Comparison of ENCODE assay signal across 10 mouse cellular contexts in genomic region chrX:21062544-21062890, GRCm38 (mm10). TPM values are rescaled to one million over a fixed set of nuclear protein-coding genes. Genes with fewer than 3 reads are reported as not detected.
A peak's percentile ranks its signal among the peaks of the same experiment; 100 is the strongest.
DNase-seq lines count a peak whose midpoint lies in the region; ATAC-seq lines count a peak whose summit lies in the region.
"Had no signal": no experiment of that assay in that cellular context is flagged by ENCODE, and none has a peak within 500 bp of the region (broad histone marks: within the 10 kb centered on the region; RNA-seq: fewer than 3 reads in every experiment).

No protein-coding gene starts in this region.

- H3K9me3 ChIP-seq in erythroblast, embryonic 14.5 days (ENCODE audit: control insufficient read depth, low read length): no peaks in the 10 kb centered on the region
- no peaks in the 10 kb centered on the region for H3K9me3 ChIP-seq in neural tube, embryonic 11.5 days (ENCODE audit: control insufficient read depth, low read length)
- no peaks in the 10 kb centered on the region for H3K9me3 ChIP-seq in liver, embryonic 15.5 days (replicated peaks)

- peaks cover 3% of the 10 kb centered on the region; the same call in 1 of the 2 replicates for H3K4me1 ChIP-seq in erythroblast, embryonic 14.5 days (ENCODE audit: control insufficient read depth)
- no peaks in the 10 kb centered on the region for H3K4me1 ChIP-seq in neural tube, embryonic 11.5 days (ENCODE audit: control insufficient read depth, insufficient read depth, low read length)
- H3K4me1 ChIP-seq in liver, embryonic 15.5 days (replicated peaks): no peaks in the 10 kb centered on the region

- H3K27me3 ChIP-seq in erythroblast, embryonic 14.5 days (ENCODE audit: control insufficient read depth): no peaks in the 10 kb centered on the region
- H3K27me3 ChIP-seq in neural tube, embryonic 11.5 days (ENCODE audit: control insufficient read depth, insufficient read depth, low read length): no peaks in the 10 kb centered on the region
- no peaks in the 10 kb centered on the region for H3K27me3 ChIP-seq in liver, embryonic 15.5 days

- ATAC-seq in erythroblast, adult 5-6 weeks (replicated peaks; ENCODE audit: low FRiP score, poor library complexity, severe bottlenecking): no peak
- peak; percentile 35; the same call in 1 of the 2 replicates for ATAC-seq in neural tube, embryonic 11.5 days (ENCODE audit: insufficient read depth, low FRiP score, low TSS enrichment)
- ATAC-seq in liver, embryonic 15.5 days (ENCODE audit: insufficient read depth): no peak
- no peak for ATAC-seq in megakaryocyte-erythroid progenitor cell, adult 5-6 weeks (replicated peaks; ENCODE audit: low FRiP score, low TSS enrichment, poor library complexity, severe bottlenecking)

- WGBS in neural tube, embryonic 11.5 days: 65% methylated on average over 3 of the region's 3 CpGs
- 63% methylated on average over 3 of the region's 3 CpGs for WGBS in liver, embryonic 15.5 days (ENCODE audit: insufficient replicate concordance)

- H3K4me3 ChIP-seq in erythroblast, embryonic 14.5 days (replicated peaks): peak overlapping the region; percentile 77
- peak overlapping the region; percentile 42; the same call in 1 of the 2 replicates for H3K4me3 ChIP-seq in neural tube, embryonic 11.5 days (ENCODE audit: low read depth, low read length)
- peak overlapping the region; percentile 64 for H3K4me3 ChIP-seq in liver, embryonic 15.5 days (replicated peaks)

- H3K4me2 ChIP-seq in neural tube, embryonic 11.5 days (ENCODE audit: low read depth): peak overlapping the region; percentile 33
- peak overlapping the region; percentile 62 for H3K4me2 ChIP-seq in liver, embryonic 15.5 days

- no peaks in the 10 kb centered on the region for H3K36me3 ChIP-seq in erythroblast, embryonic 14.5 days (ENCODE audit: control insufficient read depth)
- H3K36me3 ChIP-seq in neural tube, embryonic 11.5 days (ENCODE audit: control insufficient read depth, insufficient read depth, low read length): no peaks in the 10 kb centered on the region
- no peaks in the 10 kb centered on the region for H3K36me3 ChIP-seq in liver, embryonic 15.5 days (replicated peaks)

- no peak overlapping the region for H3K9ac ChIP-seq in neural tube, embryonic 11.5 days (ENCODE audit: low read length)
- no peak overlapping the region for H3K9ac ChIP-seq in liver, embryonic 15.5 days

- no peak overlapping the region for H3K27ac ChIP-seq in neural tube, embryonic 11.5 days (ENCODE audit: low read depth, low read length)
- H3K27ac ChIP-seq in liver, embryonic 15.5 days (replicated peaks): no peak overlapping the region

- no peak for DNase-seq in neural tube, embryonic 11.5 days (ENCODE audit: low spot score)
- no peak for DNase-seq in neural tube, embryonic 10.5 days (ENCODE audit: extremely low spot score, low spot score)
- DNase-seq in right cerebral cortex, adult 18-20 months: no peak
- no peak for DNase-seq in adrenal gland, adult 2 months

RNA-seq across cellular contexts. Expression of gene Zfp182, which starts 0.4 kb away (rescaled TPM):
- polyA plus RNA-seq in erythroblast, embryonic 14.5 days (2012): 0.01 TPM in 1 of 2 replicates, not detected in the other
- 5.4 and 10.9 TPM in 2 replicates for total RNA-seq in erythroblast, adult 5-6 weeks (2015; ENCODE audit: low replicate concordance)
- total RNA-seq in erythroblast, adult 5-6 weeks (2017; ENCODE audit: low replicate concordance): 5.6 and 8.5 TPM in 2 replicates
- 6.5 and 7.4 TPM in 2 replicates for polyA plus RNA-seq in neural tube, embryonic 11.5 days (2014; fragmentation: Nextera tagmentation; extraction: Ambion mirVana)
- polyA plus RNA-seq in liver, embryonic 15.5 days (2015; fragmentation: Nextera tagmentation; extraction: Ambion mirVana): 1.4 and 1.5 TPM in 2 replicates
- total RNA-seq in adrenal gland, adult 2 months (2021): 1 to 10 TPM; 6.7 to 7.0 TPM
- polyA plus RNA-seq in adrenal gland, adult 2 months (2012; rRNA removed): 0.13 and 0.22 TPM in 2 replicates
- 15.7 and 19.1 TPM in 2 replicates for total RNA-seq in megakaryocyte-erythroid progenitor cell, adult 5-6 weeks (2014; fragmentation: Nextera tagmentation)
- total RNA-seq in megakaryocyte-erythroid progenitor cell, adult 5-6 weeks (2017): 11.2 and 15.5 TPM in 2 replicates

RNA-seq across cellular contexts. Expression of gene Spaca5, which starts 5.7 kb away (rescaled TPM):
- polyA plus RNA-seq in erythroblast, embryonic 14.5 days (2012): not detected in 2 replicates
- total RNA-seq in erythroblast, adult 5-6 weeks (2015; ENCODE audit: low replicate concordance): not detected in 2 replicates
- not detected in 2 replicates for total RNA-seq in erythroblast, adult 5-6 weeks (2017; ENCODE audit: low replicate concordance)
- not detected in 2 replicates for polyA plus RNA-seq in neural tube, embryonic 11.5 days (2014; fragmentation: Nextera tagmentation; extraction: Ambion mirVana)
- not detected in 2 replicates for polyA plus RNA-seq in liver, embryonic 15.5 days (2015; fragmentation: Nextera tagmentation; extraction: Ambion mirVana)
- not detected for total RNA-seq in adrenal gland, adult 2 months (2021)
- polyA plus RNA-seq in adrenal gland, adult 2 months (2012; rRNA removed): not detected in 2 replicates
- not detected in 2 replicates for total RNA-seq in megakaryocyte-erythroid progenitor cell, adult 5-6 weeks (2014; fragmentation: Nextera tagmentation)
- not detected in 2 replicates for total RNA-seq in megakaryocyte-erythroid progenitor cell, adult 5-6 weeks (2017)
- total RNA-seq: neutrophil, adult 5-6 weeks had no signal
- polyA plus RNA-seq: gonadal fat pad, adult 2 months had no signal

RNA-seq across cellular contexts. Expression of gene Zfp300, which starts 26.8 kb away (rescaled TPM):
- polyA plus RNA-seq in erythroblast, embryonic 14.5 days (2012): not detected in 2 replicates
- not detected in 2 replicates for total RNA-seq in erythroblast, adult 5-6 weeks (2015; ENCODE audit: low replicate concordance)
- not detected in 2 replicates for total RNA-seq in erythroblast, adult 5-6 weeks (2017; ENCODE audit: low replicate concordance)
- 2.5 TPM in 2 replicates for polyA plus RNA-seq in neural tube, embryonic 11.5 days (2014; fragmentation: Nextera tagmentation; extraction: Ambion mirVana)
- polyA plus RNA-seq in liver, embryonic 15.5 days (2015; fragmentation: Nextera tagmentation; extraction: Ambion mirVana): 0.06 and 0.14 TPM in 2 replicates
- 1 to 10 TPM; 1.5 to 2.5 TPM for total RNA-seq in adrenal gland, adult 2 months (2021)
- 0.03 and 0.08 TPM in 2 replicates for polyA plus RNA-seq in adrenal gland, adult 2 months (2012; rRNA removed)
- total RNA-seq in megakaryocyte-erythroid progenitor cell, adult 5-6 weeks (2014; fragmentation: Nextera tagmentation): 0.07 TPM in 1 of 2 replicates, not detected in the other
- total RNA-seq in megakaryocyte-erythroid progenitor cell, adult 5-6 weeks (2017): 0.19 TPM in 1 of 2 replicates, not detected in the other

RNA-seq across cellular contexts. Expression of gene Ssxa1, which starts 53.1 kb away (rescaled TPM):
- not detected in 2 replicates for polyA plus RNA-seq in erythroblast, embryonic 14.5 days (2012)
- total RNA-seq in erythroblast, adult 5-6 weeks (2015; ENCODE audit: low replicate concordance): not detected in 2 replicates
- total RNA-seq in erythroblast, adult 5-6 weeks (2017; ENCODE audit: low replicate concordance): not detected in 2 replicates
- polyA plus RNA-seq in neural tube, embryonic 11.5 days (2014; fragmentation: Nextera tagmentation; extraction: Ambion mirVana): not detected in 2 replicates
- polyA plus RNA-seq in liver, embryonic 15.5 days (2015; fragmentation: Nextera tagmentation; extraction: Ambion mirVana): not detected in 2 replicates
- total RNA-seq in adrenal gland, adult 2 months (2021): not detected
- polyA plus RNA-seq in adrenal gland, adult 2 months (2012; rRNA removed): not detected in 2 replicates
- not detected in 2 replicates for total RNA-seq in megakaryocyte-erythroid progenitor cell, adult 5-6 weeks (2014; fragmentation: Nextera tagmentation)
- total RNA-seq in megakaryocyte-erythroid progenitor cell, adult 5-6 weeks (2017): not detected in 2 replicates
- total RNA-seq: neutrophil, adult 5-6 weeks had no signal
- polyA plus RNA-seq: gonadal fat pad, adult 2 months had no signal
